8 mouse cellular contexts compared by ENCODE assay signal in genomic region chr1:151500531-151501361, GRCm38 (mm10). TPM values are rescaled to one million over a fixed set of nuclear protein-coding genes. Genes with fewer than 3 reads are reported as not detected.
DNase-seq lines count a peak whose midpoint lies in the region; ATAC-seq and TF ChIP-seq lines count a peak whose summit lies in the region.

TSS of gene Rnf2 (minus strand) at chr1:151500955.

- H3K27me3 ChIP-seq in G1E (ENCODE audit: insufficient read depth, low read length) = peaks cover 6% of the 10 kb centered on the region
- no peaks in the 10 kb centered on the region for H3K27me3 ChIP-seq in forebrain, postnatal 0 days (ENCODE audit: insufficient read depth, low read length)
- no peaks in the 10 kb centered on the region for H3K27me3 ChIP-seq in lung, embryonic 15.5 days

- no peak for TF ChIP-seq CTCF in G1E (IDR thresholded peaks at IDR 0.05; ENCODE audit: low read depth, low read length)
- TF ChIP-seq CTCF in forebrain, postnatal 0 days (IDR thresholded peaks at IDR 0.05; ENCODE audit: low read depth) = no peak

- peak within 1 kb of the TSS; percentile 80 for H3K4me3 ChIP-seq in G1E (ENCODE audit: low read depth, low read length)
- peak within 1 kb of the TSS; percentile 81 for H3K4me3 ChIP-seq in forebrain, postnatal 0 days (ENCODE audit: low read depth, low read length)
- peak within 1 kb of the TSS; percentile 96 for H3K4me3 ChIP-seq in lung, embryonic 15.5 days

- peak within 1 kb of the TSS; percentile 87 for H3K27ac ChIP-seq in forebrain, postnatal 0 days (ENCODE audit: low read depth, low read length)
- H3K27ac ChIP-seq in lung, embryonic 15.5 days = peak within 1 kb of the TSS; percentile 99

- no peaks in the 10 kb centered on the region for H3K9me3 ChIP-seq in G1E (replicated peaks)
- H3K9me3 ChIP-seq in forebrain, postnatal 0 days (ENCODE audit: low read length) = no peaks in the 10 kb centered on the region
- H3K9me3 ChIP-seq in lung, embryonic 15.5 days = no peaks in the 10 kb centered on the region

- peak; percentile 80 for ATAC-seq in G1E (ENCODE audit: extremely low read depth, insufficient number of reproducible peaks, low FRiP score, poor library complexity, severe bottlenecking)
- ATAC-seq in forebrain, postnatal 0 days = peak; percentile 97
- peak; percentile 97 for ATAC-seq in lung, embryonic 15.5 days (ENCODE audit: borderline replicate concordance, extremely low read depth, low FRiP score, low TSS enrichment)

- peak within 1 kb of the TSS; percentile 61 for H3K4me2 ChIP-seq in forebrain, postnatal 0 days (ENCODE audit: low read depth)
- peak within 1 kb of the TSS; percentile 69 for H3K4me2 ChIP-seq in lung, embryonic 15.5 days

- peaks cover 34% of the 10 kb centered on the region for H3K4me1 ChIP-seq in G1E (ENCODE audit: insufficient read depth, low read depth, low read length)
- peaks cover 7% of the 10 kb centered on the region for H3K4me1 ChIP-seq in forebrain, postnatal 0 days (ENCODE audit: insufficient read depth)
- peaks cover 16% of the 10 kb centered on the region for H3K4me1 ChIP-seq in lung, embryonic 15.5 days

- peak; percentile 99 for DNase-seq in G1E (ENCODE audit: low spot score)
- peak; percentile 89 to 91 for DNase-seq in cerebellum, adult 18-20 months
- DNase-seq in forebrain, postnatal 0 days = peak; percentile 96
- peak; percentile 96 for DNase-seq in heart, postnatal 4 days
- DNase-seq in layer of hippocampus, adult 8-10 months (ENCODE audit: low spot score in 2 of 2) = peak; percentile 70 to 79
- peak; percentile 91 for DNase-seq in ovary, adult 18-20 months (ENCODE audit: low spot score)
- peak; percentile 97 for DNase-seq in thymus, postnatal 0 days (ENCODE audit: low spot score)

- under 1% methylated on average over 76 of the region's 90 CpGs for WGBS in forebrain, postnatal 0 days
- under 1% methylated on average over 89 of the region's 90 CpGs for WGBS in lung, embryonic 15.5 days

- peak within 1 kb of the TSS; percentile 92 for H3K9ac ChIP-seq in forebrain, postnatal 0 days
- H3K9ac ChIP-seq in lung, embryonic 15.5 days = peak within 1 kb of the TSS; percentile 98

- H3K36me3 ChIP-seq in G1E (replicated peaks) = peaks cover 7% of the 10 kb centered on the region
- H3K36me3 ChIP-seq in forebrain, postnatal 0 days (ENCODE audit: insufficient read depth) = no peaks in the 10 kb centered on the region
- H3K36me3 ChIP-seq in lung, embryonic 15.5 days = no peaks in the 10 kb centered on the region

RNA-seq across cellular contexts. Expression of gene Rnf2, which starts in this region (rescaled TPM):
- total RNA-seq in G1E (2014; fragmentation: Nextera tagmentation) (192 and 210 TPM in 2 replicates), G1E (2017) (161 and 166 TPM in 2 replicates)
- 74.5 and 92.5 TPM in 2 replicates for polyA plus RNA-seq in G1E (2012)
- 83.1 and 84.2 TPM in 2 replicates for total RNA-seq in forebrain, postnatal 0 days (2014; rRNA removed)
- polyA plus RNA-seq in forebrain, postnatal 0 days (2015; fragmentation: Nextera tagmentation; extraction: Ambion mirVana) = 76.6 and 78.4 TPM in 2 replicates
- total RNA-seq in heart, postnatal 4 days (2021) = 10 to 100 TPM; 42.4 to 45.1 TPM
- total RNA-seq in layer of hippocampus, adult 8-10 months (2022) = 10 to 100 TPM; 37.2 to 44.4 (median 40.6) TPM
- polyA plus RNA-seq in lung, embryonic 15.5 days (2015; fragmentation: Nextera tagmentation; extraction: Ambion mirVana) = 78.4 and 81.6 TPM in 2 replicates
- 65.0 and 67.6 TPM in 2 replicates for polyA plus RNA-seq in thymus, postnatal 0 days (2015; fragmentation: Nextera tagmentation; extraction: Ambion mirVana)

Comparison
In these comparisons a context has a peak if more than half of its experiments do, and no peak if none do; other contexts are left out.
1. Peak in every context shown above with its lines: DNase-seq, ATAC-seq, H3K4me3 ChIP-seq and H3K27ac ChIP-seq.